Mouse (Mus musculus): ENCODE results near the gene Cldn18. TPM values are rescaled to one million over a fixed set of nuclear protein-coding genes. Genes with fewer than 3 reads are reported as not detected.

Gene Cldn18
- total and polyA plus RNA-seq, 3 experiments = not detected

DNA sequence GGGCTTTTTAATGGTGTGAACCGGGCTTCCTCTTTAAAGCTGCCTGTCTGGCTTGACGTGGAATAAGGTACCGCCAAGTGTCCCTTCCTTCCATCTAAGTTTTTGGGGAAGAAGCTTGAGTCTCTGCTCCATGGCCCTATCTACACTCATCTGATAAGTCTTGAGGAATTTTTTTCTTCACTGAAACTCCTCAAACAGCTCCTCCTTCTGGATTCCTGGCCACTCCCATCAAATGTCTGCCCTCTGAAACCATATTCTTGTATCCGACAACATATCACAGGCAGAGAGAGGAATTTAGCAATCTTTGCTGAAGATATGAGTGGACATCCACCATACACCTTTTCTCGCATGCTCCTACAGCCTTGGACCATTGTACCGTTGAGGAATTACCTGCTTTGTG, 10.8 kb downstream of the Cldn18 start:
- TF ChIP-seq TAL1 (IDR thresholded peaks at IDR 0.05; ENCODE audit: low read length) = no peak
- no peak for TF ChIP-seq TBP (IDR thresholded peaks at IDR 0.05; ENCODE audit: low read depth, low read length)
- TF ChIP-seq TCF12 (IDR thresholded peaks at IDR 0.05; ENCODE audit: low read depth, low read length) = no peak
- Histone ChIP-seq H3K9ac (ENCODE audit: control insufficient read depth, low read depth, low read length, poor library complexity, severe bottlenecking) (no peak overlapping the region), H3K27me3 (ENCODE audit: control insufficient read depth in 1 of 2, insufficient read depth in 2 of 2, low read length in 2 of 2) (no peaks in the 10 kb centered on the region), H3K79me2 (ENCODE audit: control insufficient read depth, insufficient read depth, low read length, poor library complexity) (no peaks in the 10 kb centered on the region), H3K9me3 (replicated peaks; ENCODE audit: insufficient read depth, low read length) (no peaks in the 10 kb centered on the region), H3K4me1 (ENCODE audit: control insufficient read depth in 1 of 2, insufficient read depth in 2 of 2, low read length in 2 of 2) (peaks cover 3 to 14% of the 10 kb centered on the region in 2 experiments), H3K4me3 (ENCODE audit: control insufficient read depth in 1 of 2, insufficient read depth in 1 of 2, low read depth in 2 of 2, low read length in 2 of 2) (no peak overlapping the region), H3K36me3 (ENCODE audit: control insufficient read depth in 1 of 2, insufficient read depth in 2 of 2, low read length in 2 of 2) (peaks cover 0 to 8% of the 10 kb centered on the region in 2 experiments; a peak in 2 of 4 replicates), H3K27ac (ENCODE audit: control insufficient read depth, low read depth, low read length) (no peak overlapping the region)
- DNase-seq (ENCODE audit: low read depth, low spot score) = no peak

DNA sequence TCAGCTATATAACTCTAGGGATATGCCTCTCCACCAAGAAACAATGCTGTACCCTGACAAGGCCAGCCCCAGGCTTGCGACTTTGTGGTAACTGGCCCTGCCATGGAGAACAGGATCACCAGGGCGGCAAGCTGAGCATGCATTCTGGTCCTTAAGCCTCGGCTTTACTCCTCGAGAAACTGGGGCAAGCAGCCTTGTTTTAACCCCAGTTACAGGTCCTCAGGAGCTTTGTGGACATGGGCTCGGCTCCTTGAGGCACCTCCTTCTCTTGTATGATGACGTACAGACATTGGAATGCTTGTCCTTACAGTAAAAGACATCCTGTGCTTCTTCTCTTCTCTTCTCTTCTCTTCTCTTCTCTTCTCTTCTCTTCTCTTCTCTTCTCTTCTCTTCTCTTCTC, 13.4 kb downstream of the Cldn18 start:
- no peak overlapping the region for H3K27ac ChIP-seq (ENCODE audit: control insufficient read depth, low read depth, low read length)

DNA sequence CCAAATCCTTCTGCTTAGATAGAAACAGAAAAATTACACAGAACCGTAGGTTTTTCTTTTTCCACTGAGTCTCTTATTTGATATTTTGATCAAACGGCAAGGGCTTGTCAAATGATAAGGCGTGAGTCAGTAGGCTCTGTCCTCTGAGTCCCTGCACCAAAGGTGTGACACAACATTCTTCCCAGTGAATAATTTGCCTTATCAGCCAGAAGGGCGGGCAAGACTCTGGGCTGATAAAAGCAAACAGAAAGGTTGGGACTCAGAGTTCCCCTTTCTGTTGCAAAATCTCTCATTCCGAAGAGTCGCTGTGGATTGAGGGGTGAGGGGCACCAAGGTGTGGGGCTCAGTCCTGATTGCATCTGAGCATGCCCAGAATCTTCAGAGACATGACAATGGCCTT, 14.9 kb downstream of the Cldn18 start:
- Histone ChIP-seq H3K36me3 (ENCODE audit: control insufficient read depth in 1 of 2, insufficient read depth in 2 of 2, low read length in 2 of 2) (peaks cover 0 to 11% of the 10 kb centered on the region in 2 experiments; a peak in 2 of 4 replicates), H3K27me3 (ENCODE audit: control insufficient read depth in 1 of 2, insufficient read depth in 2 of 2, low read length in 2 of 2) (no peaks in the 10 kb centered on the region), H3K27ac (ENCODE audit: control insufficient read depth, low read depth, low read length) (no peak overlapping the region), H3K79me2 (ENCODE audit: control insufficient read depth, insufficient read depth, low read length, poor library complexity) (no peaks in the 10 kb centered on the region), H3K4me1 (ENCODE audit: control insufficient read depth in 1 of 2, insufficient read depth in 2 of 2, low read length in 2 of 2) (peaks cover 3 to 14% of the 10 kb centered on the region in 2 experiments), H3K4me3 (ENCODE audit: control insufficient read depth in 1 of 2, insufficient read depth in 1 of 2, low read depth in 2 of 2, low read length in 2 of 2) (no peak overlapping the region), H3K9me3 (replicated peaks; ENCODE audit: insufficient read depth, low read length) (no peaks in the 10 kb centered on the region), H3K9ac (ENCODE audit: control insufficient read depth, low read depth, low read length, poor library complexity, severe bottlenecking) (no peak overlapping the region)
- TF ChIP-seq GATA1 (IDR thresholded peaks at IDR 0.05; ENCODE audit: low read depth, low read length) (peak; percentile 75), ETS1 (IDR thresholded peaks at IDR 0.05; ENCODE audit: low read depth, low read length) (0 out of 2 replicates have a peak, but pooled peaks have one; percentile 38), ELF1 (IDR thresholded peaks at IDR 0.05; ENCODE audit: low read depth, low read length) (no peak), RCOR1 (IDR thresholded peaks at IDR 0.05; ENCODE audit: low read depth, low read length) (no peak), MEF2A (IDR thresholded peaks at IDR 0.05; ENCODE audit: extremely low read depth, insufficient replicate concordance, low read depth, low read length, poor library complexity, severe bottlenecking) (no peak), TCF12 (IDR thresholded peaks at IDR 0.05; ENCODE audit: low read depth, low read length) (0 out of 2 replicates have a peak, but pooled peaks have one; percentile 15), EP300 (IDR thresholded peaks at IDR 0.05; ENCODE audit: low read depth in 1 of 2, low read length in 2 of 2) (peak; percentile 35 to 51; a peak in 2 of 4 replicates)
- DNase-seq (ENCODE audit: low read depth, low spot score) = peak; percentile 19

More for the DNA sequence above, 13.4 kb downstream of the Cldn18 start:
- TF ChIP-seq NRF1 (IDR thresholded peaks at IDR 0.05; ENCODE audit: insufficient read depth, low read depth, low read length, poor library complexity, severe bottlenecking) (no peak), E2F4 (IDR thresholded peaks at IDR 0.05; ENCODE audit: borderline replicate concordance, low read depth, low read length) (no peak), SMC3 (IDR thresholded peaks at IDR 0.05; ENCODE audit: low read depth, low read length) (no peak), ZKSCAN1 (IDR thresholded peaks at IDR 0.05; ENCODE audit: low read depth, low read length) (no peak), TBP (IDR thresholded peaks at IDR 0.05; ENCODE audit: low read depth, low read length) (no peak), CHD1 (IDR thresholded peaks at IDR 0.05; ENCODE audit: low read depth, low read length) (no peak), ZMIZ1 (IDR thresholded peaks at IDR 0.05; ENCODE audit: low read depth, low read length) (no peak), ETS1 (IDR thresholded peaks at IDR 0.05; ENCODE audit: low read depth, low read length) (no peak), ZC3H11A (IDR thresholded peaks at IDR 0.05; ENCODE audit: low read depth, low read length) (no peak), MXI1 (IDR thresholded peaks at IDR 0.05; ENCODE audit: low read depth, low read length) (no peak), MEF2A (IDR thresholded peaks at IDR 0.05; ENCODE audit: extremely low read depth, insufficient replicate concordance, low read depth, low read length, poor library complexity, severe bottlenecking) (no peak)
- no peak for DNase-seq (ENCODE audit: low read depth, low spot score)
- H3K79me2 ChIP-seq (ENCODE audit: control insufficient read depth, insufficient read depth, low read length, poor library complexity) = no peaks in the 10 kb centered on the region
- H3K4me1 ChIP-seq (ENCODE audit: control insufficient read depth in 1 of 2, insufficient read depth in 2 of 2, low read length in 2 of 2) = peaks cover 3 to 14% of the 10 kb centered on the region in 2 experiments
- no peaks in the 10 kb centered on the region for H3K9me3 ChIP-seq (replicated peaks; ENCODE audit: insufficient read depth, low read length)
- no peak overlapping the region for H3K9ac ChIP-seq (ENCODE audit: control insufficient read depth, low read depth, low read length, poor library complexity, severe bottlenecking)
- H3K36me3 ChIP-seq (ENCODE audit: control insufficient read depth in 1 of 2, insufficient read depth in 2 of 2, low read length in 2 of 2) = peaks cover 0 to 11% of the 10 kb centered on the region in 2 experiments; a peak in 2 of 4 replicates
- H3K27me3 ChIP-seq (ENCODE audit: control insufficient read depth in 1 of 2, insufficient read depth in 2 of 2, low read length in 2 of 2) = no peaks in the 10 kb centered on the region
- H3K4me3 ChIP-seq (ENCODE audit: control insufficient read depth in 1 of 2, insufficient read depth in 1 of 2, low read depth in 2 of 2, low read length in 2 of 2) = no peak overlapping the region
